Mouse (Mus musculus): ENCODE data around the gene Socs7.
A peak's percentile ranks its signal among the peaks of the same experiment; 100 is the strongest.

The Socs7 gene

DNA sequence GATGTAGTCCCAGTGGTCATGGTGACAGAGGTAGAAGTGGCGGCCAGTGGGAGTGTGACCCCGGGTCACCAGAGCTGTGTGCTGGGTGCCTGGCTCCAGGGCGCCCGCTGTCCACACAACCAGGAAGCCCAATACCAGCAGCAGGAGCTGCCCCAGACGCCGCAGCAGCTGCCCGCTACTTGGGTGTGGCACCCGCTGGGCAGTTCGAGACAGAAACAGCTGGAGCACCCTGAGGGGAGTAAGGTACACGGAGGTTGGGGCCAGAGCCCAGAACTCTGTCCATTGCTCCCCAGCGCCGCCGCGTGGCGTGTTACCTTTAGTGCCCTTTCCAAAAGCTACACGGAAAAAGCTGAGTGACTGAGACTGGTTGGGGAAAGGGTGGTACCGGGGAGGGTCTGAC lies 18.7 kb upstream of the Socs7 start:
- DNase-seq = peak; percentile 81

DNA sequence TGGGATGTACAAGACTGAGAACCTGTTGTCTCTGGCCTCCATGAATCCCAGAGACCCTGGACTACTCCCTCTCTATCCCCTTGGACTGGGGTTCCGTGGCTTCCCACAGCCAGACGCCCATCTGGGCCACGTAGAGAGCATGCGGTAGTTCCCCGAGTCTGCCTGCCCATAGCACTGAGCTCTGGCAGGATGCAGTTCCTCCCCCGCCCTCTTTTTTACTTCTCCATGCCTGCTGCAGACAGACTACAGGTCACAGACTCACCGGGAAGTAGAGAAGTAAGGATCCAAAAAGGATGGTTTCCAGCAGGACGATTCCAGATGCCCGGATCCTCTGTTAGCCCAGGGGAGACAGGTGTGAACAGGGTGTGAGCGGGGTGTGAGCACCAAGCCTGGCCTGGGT lies 16.9 kb upstream of the Socs7 start:
- no peak for DNase-seq

DNA sequence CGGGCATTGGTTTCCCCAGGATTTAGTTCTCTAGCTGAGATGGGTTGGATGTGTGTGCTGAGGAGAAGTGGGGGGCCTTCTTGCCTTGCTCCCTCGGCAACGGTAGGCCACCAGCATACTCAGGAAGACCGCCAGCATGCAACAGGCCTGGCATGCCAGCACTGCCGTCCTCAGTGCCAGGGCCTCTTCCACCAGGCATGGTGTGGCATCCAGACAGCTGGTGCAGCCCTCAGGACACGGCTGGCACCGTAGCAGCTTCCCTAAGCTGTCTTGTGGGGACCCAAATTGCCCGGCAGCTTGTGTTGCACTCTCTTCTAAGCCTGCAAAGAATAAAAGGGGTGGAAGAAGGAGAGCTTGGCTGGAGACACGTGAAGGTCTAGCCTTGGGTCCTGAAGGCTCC lies 16.0 kb upstream of the Socs7 start:
- no peak for DNase-seq

DNA sequence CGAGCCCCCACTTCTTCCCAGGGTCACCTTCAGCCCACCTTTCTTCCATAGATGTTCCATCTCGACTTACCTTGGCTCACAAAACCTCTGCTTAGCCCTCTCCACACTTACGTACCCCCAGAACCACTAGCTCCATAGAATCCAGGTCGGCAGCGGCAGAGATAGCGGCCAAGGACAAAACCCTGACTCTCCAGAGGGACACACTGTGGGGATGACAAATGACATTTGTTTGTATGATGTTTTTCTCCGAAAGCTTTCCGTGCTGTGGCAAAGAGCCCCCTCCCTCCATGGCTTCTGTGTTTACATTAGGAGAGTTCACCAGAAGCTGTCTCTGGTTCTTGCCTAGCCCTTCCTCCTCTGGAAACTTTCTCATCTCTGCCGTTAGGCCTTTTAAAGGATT lies 15.1 kb upstream of the Socs7 start:
- no peak for DNase-seq

DNA sequence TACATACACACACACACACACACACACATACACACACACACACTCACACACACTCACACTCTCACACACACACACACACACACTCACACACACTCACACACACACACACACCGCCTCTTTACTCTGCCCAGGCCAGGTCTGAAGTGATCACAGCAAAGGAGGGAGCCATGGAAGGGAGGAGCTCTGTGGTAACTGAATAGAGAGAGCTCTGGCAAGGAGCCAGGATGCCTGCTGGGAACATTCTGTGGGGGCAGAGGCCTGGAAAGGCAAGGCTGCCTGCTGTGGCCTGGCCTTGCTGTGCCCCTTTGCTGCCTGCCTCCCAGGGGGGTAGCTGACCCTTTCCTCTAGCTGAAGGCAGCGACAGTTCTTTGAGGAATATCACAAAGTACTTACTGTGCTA lies 12.3 kb upstream of the Socs7 start:
- DNase-seq = no peak

DNA sequence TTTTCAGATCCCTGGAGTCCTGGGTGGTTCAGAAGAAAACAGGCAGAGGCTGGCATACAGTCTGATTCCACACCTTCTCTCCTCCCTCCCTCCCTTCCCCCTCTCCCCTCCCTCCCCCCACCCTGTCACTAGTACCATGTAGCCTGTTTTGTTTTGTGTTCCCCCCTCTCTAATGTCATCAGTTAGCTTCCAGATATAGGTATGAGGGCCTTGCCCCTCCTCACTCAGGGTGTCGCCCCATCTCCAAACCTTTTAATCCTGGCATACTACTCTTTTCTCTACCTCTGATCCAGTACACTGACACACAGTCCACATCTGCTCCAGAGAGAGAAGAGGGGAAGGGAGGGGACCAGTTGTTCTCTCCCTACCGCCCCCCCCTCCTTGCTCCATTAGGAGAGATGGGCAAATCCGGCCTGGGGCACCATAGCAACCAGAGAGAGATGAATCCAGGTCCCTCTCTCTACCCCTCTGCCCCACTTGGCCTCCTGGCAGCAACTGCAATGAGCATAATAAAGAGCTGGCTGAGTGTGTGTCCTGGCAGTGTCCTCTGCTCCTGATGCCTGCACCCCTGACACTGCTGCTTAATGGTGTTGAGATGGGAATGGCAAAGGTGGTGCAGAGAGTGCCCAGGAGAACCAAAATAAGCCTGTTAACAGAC lies 10.2 kb upstream of the Socs7 start, which contains the start of gene Gpr179:
Gene Gpr179 (minus strand): TSS at position 51 of the 658 bp plus-strand sequence.
- DNase-seq = no peak

DNA sequence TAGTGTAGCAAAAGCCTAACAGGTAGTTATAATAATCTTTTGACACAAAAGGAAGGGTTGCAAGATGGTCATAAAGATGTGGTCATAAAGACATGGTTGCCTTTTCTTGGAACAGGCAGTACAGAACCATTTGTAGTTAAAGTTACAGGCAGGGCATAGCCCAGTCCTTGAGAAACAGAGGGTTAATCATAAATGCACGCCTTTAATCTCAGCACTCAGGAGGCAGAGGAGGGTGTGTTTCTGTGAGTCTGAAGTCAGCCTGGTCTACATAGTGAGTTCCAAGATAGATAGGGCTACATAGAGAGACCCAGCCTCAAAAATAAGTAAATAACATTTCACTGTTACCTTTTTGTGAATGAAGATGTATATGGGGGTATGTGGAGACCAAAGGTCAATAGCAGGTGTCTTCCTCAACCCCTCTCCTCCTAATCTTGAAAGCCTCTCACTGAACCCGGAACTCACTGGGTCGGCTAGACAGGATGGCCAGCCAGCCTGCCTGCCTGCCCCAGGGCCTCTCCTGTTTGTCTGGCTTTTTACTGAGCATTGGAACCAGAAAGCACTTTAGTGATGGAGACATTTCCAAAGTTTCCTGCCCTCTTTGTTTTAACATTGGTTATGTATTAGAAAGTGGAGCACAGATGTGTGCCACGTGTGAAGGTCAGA lies 9.3 kb upstream of the Socs7 start:
- DNase-seq = no peak

DNA sequence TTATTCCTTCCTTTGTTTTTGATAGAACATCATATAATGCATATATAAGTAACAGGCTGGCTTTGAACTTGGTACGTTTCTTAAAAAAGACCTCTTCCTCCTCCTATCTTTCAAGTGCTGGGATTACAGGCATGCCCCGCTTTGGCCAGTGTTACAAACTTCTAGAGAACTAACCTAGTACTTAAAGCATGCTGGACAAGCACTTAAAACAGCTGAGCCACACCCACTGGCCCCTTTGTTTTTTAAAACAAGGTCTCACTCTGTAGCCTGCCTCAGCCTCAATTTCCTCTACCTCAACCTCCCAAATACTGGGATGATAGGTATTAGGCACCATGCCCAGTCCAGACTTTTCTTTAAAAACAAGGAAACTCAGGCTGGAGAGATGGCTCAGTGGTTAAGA lies 7.7 kb upstream of the Socs7 start:
- DNase-seq = no peak

DNA sequence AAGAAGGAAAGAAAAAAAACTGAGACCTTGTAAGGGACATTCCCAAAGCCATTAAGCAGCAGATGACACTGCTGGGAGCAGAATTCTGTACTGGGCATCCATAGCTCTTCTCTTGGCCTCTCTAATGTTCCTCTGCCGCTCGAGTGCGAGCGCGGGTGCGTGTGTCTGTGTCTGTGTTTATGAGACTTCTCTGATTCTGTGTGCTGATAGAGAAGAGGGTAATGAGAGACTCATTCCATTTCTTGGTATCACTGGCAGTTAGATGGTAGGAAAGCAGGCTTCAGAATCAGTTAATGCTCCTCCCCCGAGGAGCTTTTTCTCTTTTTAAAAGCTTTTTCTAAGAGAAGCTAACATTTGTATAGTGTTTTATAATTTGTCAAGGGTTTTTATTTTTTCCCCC lies 7.1 kb upstream of the Socs7 start:
- no peak for DNase-seq

DNA sequence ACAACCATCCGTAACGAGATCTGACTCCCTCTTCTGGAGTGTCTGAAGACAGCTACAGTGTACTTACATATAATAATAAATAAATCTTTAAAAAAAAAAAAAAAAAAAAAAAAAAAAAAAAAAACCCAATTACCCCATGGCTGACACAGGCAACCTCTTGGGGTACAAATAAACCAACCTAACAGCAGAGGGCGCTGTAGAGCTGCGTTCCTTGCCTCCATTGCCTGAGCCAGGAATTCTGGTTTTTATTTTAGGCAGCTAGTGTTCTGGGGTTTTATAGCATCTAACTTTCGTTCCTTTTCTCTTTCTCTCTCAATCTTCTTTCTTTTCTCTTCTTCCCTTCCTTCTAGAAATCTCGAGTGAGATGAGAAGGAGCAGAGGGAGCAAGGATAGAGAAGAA lies 4.7 kb upstream of the Socs7 start:
- peak; percentile 84 for DNase-seq

DNA sequence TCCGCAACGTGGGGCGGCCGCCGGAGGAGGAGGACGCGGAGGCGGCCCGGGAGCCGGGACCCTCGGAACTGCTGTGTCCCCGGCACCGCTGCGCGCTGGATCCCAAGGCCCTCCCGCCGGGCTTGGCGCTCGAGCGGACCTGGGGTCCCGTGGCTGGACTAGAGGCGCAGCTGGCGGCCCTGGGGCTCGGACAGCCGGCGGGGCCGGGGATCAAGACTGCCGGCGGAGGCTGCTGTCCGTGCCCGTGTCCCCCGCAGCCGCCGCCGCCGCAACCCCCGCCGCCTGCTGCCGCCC lies 245 bp downstream of the Socs7 start:
- peak; percentile 69 for DNase-seq

DNA sequence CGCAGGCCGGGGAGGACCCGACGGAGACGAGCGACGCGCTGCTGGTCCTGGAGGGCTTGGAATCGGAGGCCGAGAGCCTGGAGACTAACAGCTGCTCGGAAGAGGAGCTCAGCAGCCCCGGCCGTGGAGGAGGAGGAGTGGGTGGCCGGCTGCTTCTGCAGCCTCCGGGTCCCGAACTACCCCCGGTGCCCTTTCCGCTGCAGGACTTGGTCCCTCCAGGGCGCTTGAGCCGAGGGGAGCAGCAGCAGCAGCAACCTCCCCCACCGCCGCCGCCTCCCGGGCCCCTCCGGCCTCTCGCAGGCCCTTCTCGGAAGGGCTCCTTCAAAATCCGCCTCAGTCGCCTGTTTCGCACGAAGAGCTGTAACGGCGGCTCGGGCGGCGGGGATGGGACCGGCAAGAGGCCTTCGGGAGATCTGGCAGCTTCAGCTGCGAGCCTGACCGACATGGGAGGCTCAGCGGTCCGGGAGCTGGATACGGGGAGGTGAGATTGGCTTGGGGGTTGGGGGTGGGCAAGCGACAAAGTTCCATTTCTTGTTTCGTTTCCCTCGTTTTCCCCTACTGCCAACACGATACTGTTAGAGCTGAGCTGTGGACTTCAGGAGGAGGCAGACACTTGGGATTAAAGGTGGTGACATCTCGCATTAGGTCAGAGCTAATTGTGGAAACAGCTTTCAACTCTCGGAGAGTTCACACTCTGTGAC lies 742 bp downstream of the Socs7 start:
- peak; percentile 67 for DNase-seq

DNA sequence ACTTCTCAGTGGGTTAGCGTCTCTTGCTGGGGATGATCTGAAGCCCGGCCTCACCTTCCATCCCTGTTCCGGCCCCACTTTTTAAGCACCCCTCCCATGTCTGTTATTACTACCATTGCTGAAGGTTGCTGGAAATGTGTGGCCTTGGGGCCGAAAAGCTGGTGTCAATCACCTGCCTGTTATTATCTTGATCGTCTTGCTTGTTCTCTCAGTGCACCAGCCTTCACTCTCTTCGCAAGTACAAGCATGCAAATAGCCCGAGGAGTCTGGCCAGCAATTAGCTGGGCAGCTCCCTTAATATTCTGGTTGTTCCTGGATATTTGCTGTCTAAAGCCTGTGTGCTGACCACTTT lies 1.3 kb downstream of the Socs7 start:
- peak; percentile 23 for DNase-seq

DNA sequence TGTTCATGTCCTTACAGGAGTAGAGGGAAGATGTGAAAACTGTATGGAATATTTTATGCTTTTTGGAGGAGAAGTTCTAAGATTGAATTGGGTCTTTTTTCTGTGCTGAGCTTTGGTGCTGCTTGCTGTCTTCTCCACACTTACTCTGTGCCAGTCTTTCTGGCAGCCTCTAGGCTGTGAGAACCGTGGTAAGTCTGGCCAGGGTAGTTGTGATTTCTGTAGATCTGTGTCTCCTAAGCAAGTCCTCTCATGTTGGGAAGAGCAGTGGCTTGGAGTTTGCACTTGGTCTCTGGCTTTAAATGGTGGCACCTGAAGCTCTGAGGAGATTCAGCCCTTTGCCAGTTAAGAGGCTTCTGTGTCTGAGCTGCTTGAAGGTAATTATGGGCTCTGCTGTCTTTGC lies 3.2 kb downstream of the Socs7 start:
- no peak for DNase-seq

DNA sequence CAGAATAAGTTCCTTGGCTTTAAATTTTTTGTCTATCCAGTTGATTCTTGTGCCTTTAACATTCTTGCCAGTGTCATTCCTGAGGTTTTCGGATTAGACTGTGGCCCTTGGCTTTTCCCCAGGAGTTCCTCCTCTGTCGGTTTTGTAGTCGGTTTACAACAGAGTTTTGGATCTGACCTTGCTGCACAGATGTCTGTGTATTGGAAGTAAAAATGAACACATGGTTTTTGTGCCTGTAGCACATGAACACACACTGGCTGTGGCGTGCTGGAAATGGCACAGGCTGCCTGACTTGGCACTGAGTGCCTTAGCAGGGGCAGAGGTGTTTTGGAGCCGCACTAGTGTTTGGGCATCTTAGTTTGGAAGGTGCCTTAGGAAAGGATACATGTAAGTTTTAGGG lies 6.2 kb downstream of the Socs7 start:
- DNase-seq = no peak

DNA sequence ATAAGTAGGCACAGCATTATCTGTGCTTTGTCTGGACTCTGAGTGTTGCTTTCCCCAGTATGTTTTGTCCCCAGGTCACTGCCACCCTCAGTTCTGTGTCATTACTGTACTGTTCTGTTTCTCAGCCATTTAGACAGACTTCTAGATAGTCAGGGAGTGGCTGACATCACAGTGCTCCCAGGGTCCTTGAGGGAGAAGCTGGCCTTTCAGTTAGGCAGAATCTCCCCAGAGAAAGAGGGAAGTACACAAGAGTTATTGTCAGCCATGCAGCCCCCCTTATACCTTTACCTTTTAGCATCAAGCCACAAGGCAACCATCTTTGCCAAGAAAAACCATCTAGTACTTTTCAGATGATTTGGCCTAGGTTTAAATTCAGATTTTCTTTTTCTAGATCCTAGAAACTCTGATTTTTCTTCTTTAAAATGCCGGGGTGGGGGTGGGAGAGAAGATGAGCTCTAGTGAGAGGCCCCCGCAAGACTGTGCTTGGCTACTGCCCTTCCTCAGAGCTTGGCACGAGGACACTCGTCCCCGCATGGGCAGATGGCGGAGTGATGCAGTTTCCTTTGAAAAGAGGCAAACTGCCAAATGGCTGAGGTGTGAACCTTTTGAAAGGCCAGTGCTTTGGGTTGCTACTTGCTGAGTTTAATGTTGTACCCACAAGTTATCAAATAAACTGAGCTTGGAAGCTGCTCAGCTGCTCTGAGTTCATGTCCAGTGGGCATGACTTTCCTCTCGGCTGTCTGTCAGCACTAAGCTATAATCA lies 8.2 kb downstream of the Socs7 start:
- no peak for DNase-seq

DNA sequence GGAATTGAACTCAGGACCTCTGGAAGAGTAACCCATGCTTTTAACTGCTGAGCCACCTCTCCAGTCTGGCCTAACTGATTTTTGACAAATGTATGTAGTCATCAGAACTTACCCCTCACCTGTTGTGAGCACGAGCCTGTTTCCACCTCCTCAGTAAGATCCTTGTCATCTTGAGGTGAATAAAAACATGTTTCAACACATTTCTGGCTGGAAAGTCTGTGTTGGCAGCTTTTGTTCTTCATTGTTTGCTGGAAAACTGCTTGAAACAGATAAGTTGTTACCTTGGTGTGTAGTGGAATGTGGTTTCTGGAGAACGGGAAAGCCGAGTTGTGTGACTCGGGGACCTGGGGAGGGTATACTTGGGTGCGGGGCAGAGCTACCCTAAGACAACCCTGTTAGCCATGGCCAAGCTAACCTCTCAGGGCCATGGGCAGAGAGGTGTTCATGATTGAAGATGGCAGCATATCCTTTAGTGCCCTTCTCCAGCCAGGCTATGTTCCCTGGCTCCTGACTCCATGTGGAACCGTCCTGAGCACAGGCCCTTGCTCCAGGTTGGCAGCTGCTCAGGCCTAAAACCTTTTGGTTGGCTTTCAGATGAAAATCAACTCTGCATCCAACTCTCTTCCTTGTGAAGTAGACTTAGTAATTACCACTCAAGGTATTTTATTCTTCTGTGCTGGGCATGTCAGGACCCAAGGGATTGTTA lies 10.0 kb downstream of the Socs7 start:
- DNase-seq = no peak

DNA sequence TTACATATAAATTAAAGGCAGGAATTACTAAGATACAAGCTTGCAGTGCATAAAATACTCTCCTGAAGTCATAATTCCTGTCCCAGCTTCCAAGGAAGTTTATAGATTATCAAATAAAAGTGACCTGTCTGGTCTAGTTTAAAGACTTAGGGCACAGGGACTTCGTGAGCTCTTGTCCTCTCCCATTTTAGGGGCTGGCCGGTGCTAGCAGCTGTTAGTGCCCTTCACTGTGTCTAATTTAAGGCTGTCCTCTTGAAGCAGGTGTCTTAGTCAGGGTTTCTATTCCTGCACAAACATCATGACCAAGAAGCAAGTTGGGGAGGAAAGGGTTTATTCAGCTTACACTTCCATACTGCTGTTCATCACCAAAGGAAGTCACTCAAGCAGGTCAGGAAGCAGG lies 11.1 kb downstream of the Socs7 start:
- DNase-seq = no peak

DNA sequence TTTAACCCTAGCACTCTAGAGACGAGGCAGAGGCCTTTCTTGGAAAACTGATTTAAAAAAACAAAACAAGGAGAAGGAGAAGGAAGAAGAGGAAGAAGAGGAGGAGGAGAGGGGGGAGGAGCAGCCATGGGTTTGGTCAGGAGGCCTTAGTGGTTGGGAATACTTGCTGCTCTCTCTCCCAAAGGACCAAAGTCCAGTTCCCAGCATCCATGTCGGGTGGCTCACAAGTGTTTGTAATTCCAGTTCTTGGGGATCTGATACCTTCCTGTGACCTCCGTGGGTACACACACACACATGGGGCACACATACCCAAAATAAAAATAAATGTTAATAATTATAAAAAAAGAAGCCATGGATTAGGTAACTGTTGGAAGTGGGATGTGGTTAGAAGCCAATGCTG lies 17.7 kb downstream of the Socs7 start:
- DNase-seq = no peak

DNA sequence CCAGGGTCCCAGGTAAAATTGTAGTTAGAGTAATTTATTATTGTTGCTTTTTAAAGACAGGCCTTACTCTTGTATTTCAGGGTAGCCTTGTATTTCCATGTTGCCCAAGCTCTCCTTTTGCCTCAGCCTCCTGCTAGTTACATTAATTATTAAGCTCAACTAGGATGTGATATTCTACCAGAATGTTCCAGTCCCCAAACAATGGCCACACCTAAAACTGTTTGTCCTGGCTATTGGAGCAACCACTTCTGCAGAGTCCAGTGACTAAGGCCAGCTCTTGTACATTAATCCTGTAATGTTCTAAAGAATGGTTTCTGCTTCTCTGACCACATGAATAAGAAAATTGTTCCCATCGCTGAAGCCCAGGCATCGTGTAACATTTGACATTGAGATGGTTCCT lies 20.7 kb downstream of the Socs7 start:
- DNase-seq = no peak

DNA sequence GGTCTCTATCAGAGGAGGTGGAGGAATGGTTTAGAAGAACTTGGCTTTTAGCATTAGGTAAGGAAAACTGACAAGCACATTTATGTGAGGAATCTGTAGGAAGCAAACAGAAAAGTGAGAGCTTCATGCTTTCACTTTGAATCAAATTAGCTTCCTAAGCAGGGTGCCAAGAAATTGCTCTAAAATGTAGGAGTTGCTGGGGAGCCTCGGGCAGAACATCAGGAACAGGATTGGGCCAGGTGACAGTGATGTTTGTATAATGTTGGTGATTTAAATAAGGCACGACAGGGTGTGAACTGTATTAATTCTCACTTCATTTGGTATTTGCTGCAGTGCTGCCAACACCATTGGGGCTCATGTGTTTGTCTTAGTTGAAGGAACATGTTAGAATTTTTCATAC lies 21.4 kb downstream of the Socs7 start:
- no peak for DNase-seq

DNA sequence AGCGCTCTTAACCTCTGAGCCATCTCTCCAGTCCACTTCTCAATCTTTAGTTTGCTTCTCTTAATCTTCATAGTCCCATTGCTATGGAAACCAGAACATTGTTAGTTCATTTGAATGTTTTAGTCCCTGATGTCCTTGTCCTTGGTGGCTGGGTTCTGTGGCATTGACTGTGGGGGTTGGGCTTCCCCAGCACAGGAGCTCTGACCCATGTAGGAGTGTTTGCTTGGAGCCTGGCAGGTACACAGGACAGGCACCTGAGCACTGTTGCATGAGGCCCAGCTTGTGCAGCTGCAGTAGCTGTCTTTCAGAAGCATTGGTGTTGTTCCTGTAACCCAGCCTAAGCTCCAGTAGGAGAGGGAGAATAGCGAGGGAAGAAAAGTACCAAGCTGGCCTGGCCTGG lies 25.5 kb downstream of the Socs7 start:
- DNase-seq = no peak

DNA sequence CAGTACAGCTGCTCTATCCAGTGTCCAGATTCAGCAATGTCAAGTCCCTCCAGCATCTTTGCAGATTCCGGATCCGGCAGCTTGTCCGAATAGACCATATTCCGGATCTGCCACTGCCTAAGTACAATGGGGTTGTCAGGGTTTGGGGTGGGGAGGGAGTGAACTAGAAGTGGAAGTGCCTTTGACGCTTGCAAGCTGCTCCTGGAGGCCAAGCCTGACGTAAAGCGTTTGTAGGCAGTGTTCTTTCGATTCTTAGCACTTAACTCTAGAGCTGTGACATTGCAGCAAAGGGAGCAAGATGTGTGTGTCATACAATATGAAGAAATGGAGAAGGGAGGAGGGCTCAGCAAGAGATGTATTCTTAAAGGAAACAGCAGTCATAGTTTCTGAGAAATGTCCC lies 26.8 kb downstream of the Socs7 start:
- no peak for DNase-seq
